Mouse (Mus musculus) stomach, embryonic 16.5 days (tissue): ENCODE results near the gene Cyp4a31. TPM values are rescaled to one million over a fixed set of nuclear protein-coding genes. Genes with fewer than 3 reads are reported as not detected.
"Not testable (repeated sequence)": the region's sequence is repeated elsewhere in the genome, so short reads cannot be mapped to it uniquely, and the experiment has no call there.

Experiments
- ATAC-seq: fragments of 200-750 bp; cut with Nextera tagmentation; 2 replicates; pipeline ENCODE4 v1.8.0; 2017; ENCODE audit warnings: moderate number of reproducible peaks, moderate TSS enrichment; ENCODE audit not compliant: insufficient read depth, low FRiP score
- H3K27ac ChIP-seq: fragments of 300-500 bp; sonication (generic); 2 replicates; pipeline ENCODE4 v1.5.1; 2014; ENCODE audit warnings: low read length
- H3K27me3 ChIP-seq: fragments of 300-500 bp; sonication (generic); 2 replicates; pipeline ENCODE4 v1.6.1; 2014; ENCODE audit warnings: low read length, control low read depth, mixed read lengths; ENCODE audit not compliant: control insufficient read depth, insufficient read depth
- H3K36me3 ChIP-seq: fragments of 300-500 bp; sonication (generic); 2 replicates; pipeline ENCODE4 v1.6.1; 2014; ENCODE audit warnings: low read length; ENCODE audit not compliant: control insufficient read depth, insufficient read depth
- H3K4me1 ChIP-seq: fragments of 300-500 bp; sonication (generic); 2 replicates; pipeline ENCODE4 v1.6.1; 2014; ENCODE audit warnings: low read length, control low read depth, mixed read lengths; ENCODE audit not compliant: control insufficient read depth, insufficient read depth
- H3K4me2 ChIP-seq: fragments of 300-500 bp; sonication (generic); 2 replicates; pipeline ENCODE4 v1.6.1; 2014; ENCODE audit warnings: low read depth, low read length, mixed read lengths
- H3K4me3 ChIP-seq: fragments of 300-500 bp; sonication (generic); replicated peaks from 2 replicates; pipeline ENCODE4 v1.5.1; 2014; ENCODE audit warnings: mild to moderate bottlenecking, low read length
- H3K9ac ChIP-seq: fragments of 300-500 bp; sonication (generic); 2 replicates; pipeline ENCODE4 v1.6.1; 2014; ENCODE audit warnings: low read length
- H3K9me3 ChIP-seq: fragments of 300-500 bp; sonication (generic); replicated peaks from 2 replicates; pipeline ENCODE4 v1.6.1; 2016; ENCODE audit warnings: low read length, control low read depth; ENCODE audit not compliant: control insufficient read depth
- WGBS: fragments of 180-500 bp; shearing (Covaris S2); extraction: QIAGEN DNeasy Blood & Tissue Kit; methylation state at CpG from one replicate; pipeline ENCODE4 v1.1.7; 2014; 5-methylcytosine and 5-hydroxymethylcytosine counted together
- polyA plus RNA-seq: library from polyadenylated mRNA; unstranded; fragments of >200 nt; fragmentation: Nextera tagmentation; extraction: Ambion mirVana; gene quantifications from 2 replicates; pipeline ENCODE4 v1.2.1, GENCODE M21; 2015

Cyp4a31 gene
- polyA plus RNA-seq = not detected in 2 replicates

DNA sequence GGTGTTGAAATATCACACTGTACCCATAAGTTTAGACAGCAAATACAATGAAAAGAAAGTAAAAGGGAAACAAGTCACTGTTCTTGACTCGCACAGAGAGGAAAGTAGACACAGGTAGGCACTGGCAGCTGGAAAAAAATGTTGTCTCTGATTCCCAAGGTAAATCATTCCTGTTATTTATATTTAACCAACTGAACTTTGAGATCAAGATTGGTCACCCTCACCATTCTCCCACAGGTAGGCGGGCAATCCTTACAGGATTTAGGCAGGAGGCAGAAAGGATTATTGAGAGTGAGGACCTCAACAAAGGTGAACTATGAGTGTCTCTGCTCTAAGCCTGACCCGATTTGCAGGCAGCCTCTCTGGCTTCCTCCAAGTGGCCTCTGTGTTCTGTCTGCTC is at the start of gene Cyp4a31:
Gene Cyp4a31, plus strand, starts transcription at position 249 of the 400 bp plus-strand sequence.
- H3K9ac ChIP-seq = no peak within 1 kb of the TSS
- no peak within 1 kb of the TSS for H3K27ac ChIP-seq
- H3K36me3 ChIP-seq = no peaks in the 10 kb centered on the region
- H3K4me3 ChIP-seq = no peak within 1 kb of the TSS
- no peak for ATAC-seq
- no peaks in the 10 kb centered on the region for H3K9me3 ChIP-seq
- WGBS = 71% methylated on average over 3 of the region's 3 CpGs
- no peaks in the 10 kb centered on the region for H3K27me3 ChIP-seq
- no peak within 1 kb of the TSS for H3K4me2 ChIP-seq
- H3K4me1 ChIP-seq = no peaks in the 10 kb centered on the region

DNA sequence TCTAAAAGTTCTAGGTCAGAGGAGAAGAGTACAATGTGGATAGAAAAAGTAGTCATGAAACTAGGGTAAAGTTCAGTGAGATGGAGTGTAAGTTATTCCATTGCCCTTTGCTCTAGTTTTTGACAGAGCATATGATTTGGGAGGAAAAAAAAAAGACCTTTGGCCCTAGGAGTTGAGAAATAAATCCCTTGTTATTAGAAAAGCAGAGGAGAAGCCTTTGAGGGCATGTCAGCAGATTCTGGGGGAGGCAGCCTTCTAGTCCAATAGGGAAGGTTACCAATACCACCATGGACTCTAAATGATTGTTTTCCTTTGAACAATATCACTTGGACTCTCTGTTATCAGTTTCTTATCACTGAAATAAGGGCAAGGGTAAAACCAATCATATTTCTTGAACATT is 49.5 kb upstream of the Cyp4a31 start:
- H3K27me3 ChIP-seq, H3K36me3 ChIP-seq, H3K9ac ChIP-seq, H3K4me3 ChIP-seq, ATAC-seq, H3K9me3 ChIP-seq, H3K4me1 ChIP-seq, H3K27ac ChIP-seq, H3K4me2 ChIP-seq: not testable (repeated sequence)

DNA sequence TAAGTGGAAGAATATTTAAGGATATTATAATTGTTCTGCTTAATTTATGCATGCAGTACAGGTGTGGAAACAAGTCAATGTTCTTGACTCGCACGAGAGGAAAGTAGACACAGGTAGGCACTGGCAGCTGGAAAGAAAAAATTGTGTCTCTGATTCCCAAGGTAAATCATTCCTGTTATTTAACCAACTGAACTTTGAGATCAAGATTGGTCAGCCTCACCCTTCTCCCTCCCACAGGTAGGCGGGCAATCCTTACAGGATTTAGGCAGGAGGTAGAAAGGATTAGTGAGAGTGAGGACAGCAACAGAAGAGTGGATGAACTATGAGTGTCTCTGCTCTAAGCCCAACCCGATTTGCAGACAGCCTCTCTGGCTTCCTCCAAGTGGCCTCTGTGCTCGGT is 45.4 kb upstream of the Cyp4a31 start, which contains the start of gene Cyp4a10:
Gene Cyp4a10, plus strand, starts transcription at position 265 of the 400 bp plus-strand sequence.
- H3K4me3 ChIP-seq, H3K9ac ChIP-seq, H3K9me3 ChIP-seq, H3K27ac ChIP-seq, H3K4me1 ChIP-seq, H3K27me3 ChIP-seq, H3K36me3 ChIP-seq, H3K4me2 ChIP-seq, ATAC-seq: not testable (repeated sequence)
- 76% methylated on average over 5 of the region's 5 CpGs for WGBS

DNA sequence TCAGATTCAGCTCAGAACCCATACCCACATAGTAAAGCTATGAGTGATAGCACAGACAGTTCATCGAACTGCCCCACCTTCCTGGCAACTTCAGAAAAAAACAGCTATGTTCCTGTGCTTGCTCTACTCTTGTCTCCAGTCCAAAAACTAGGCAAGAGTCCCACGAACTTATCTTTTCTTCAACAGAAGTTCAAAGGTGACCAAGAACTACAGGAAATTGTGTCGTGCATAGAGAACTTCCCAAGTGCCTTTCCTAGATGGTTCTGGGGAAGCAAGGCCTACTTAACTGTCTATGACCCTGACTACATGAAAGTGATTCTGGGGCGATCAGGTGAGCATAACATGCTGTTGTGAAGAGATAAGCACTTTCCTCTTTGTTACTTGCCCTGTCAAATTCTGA is 44.0 kb upstream of the Cyp4a31 start:
- Histone ChIP-seq H3K4me1 (no peaks in the 10 kb centered on the region), H3K27ac (no peak overlapping the region), H3K4me3 (no peak overlapping the region), H3K4me2 (no peak overlapping the region), H3K9ac (no peak overlapping the region), H3K36me3 (no peaks in the 10 kb centered on the region), H3K9me3 (no peaks in the 10 kb centered on the region), H3K27me3 (no peaks in the 10 kb centered on the region)
- WGBS = 67% methylated on average over 4 of the region's 4 CpGs
- ATAC-seq = no peak

DNA sequence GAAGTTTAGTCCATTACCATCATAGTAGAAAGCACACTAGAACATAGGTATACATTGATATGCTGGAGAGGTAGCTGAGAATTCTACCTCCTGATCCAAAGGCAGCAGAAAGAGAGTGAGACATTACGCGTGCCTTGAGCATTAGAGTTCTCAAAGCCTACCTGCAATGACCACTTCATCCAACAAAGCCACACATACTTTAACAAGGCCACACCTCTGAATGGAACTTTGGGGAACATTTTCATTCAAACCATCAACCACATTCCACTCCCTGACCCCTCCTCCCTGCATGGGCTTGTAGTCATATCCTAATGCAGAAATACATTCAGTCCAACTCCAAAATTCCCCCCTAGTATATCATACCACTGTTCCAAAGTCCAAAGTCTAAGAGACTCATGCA is 41.7 kb upstream of the Cyp4a31 start:
- Histone ChIP-seq H3K27ac (no peak overlapping the region), H3K4me2 (no peak overlapping the region), H3K4me3 (no peak overlapping the region), H3K9me3 (no peaks in the 10 kb centered on the region), H3K36me3 (no peaks in the 10 kb centered on the region), H3K4me1 (no peaks in the 10 kb centered on the region), H3K9ac (no peak overlapping the region), H3K27me3 (no peaks in the 10 kb centered on the region)
- ATAC-seq = no peak
- WGBS = 88% methylated on average over 2 of the region's 2 CpGs

DNA sequence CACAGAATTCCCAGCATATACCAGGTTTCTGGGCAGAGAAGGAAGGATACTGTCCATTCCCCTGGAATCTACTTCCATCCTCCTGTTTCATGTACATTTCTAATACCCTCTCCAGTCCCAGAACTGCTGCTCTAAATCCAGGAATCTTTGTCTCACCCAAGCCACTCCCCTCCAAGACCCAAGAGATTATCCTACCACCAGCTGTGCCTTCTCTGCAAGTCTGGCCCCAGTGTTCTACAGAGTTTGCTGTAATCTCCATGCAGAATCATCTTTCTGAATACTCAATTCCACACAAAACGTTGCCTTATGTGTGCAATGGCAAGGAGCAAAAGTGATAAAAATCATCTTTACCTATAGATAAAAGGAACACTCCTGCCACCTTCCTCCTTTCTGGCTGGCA is 18.3 kb upstream of the Cyp4a31 start:
- H3K27me3 ChIP-seq = no peaks in the 10 kb centered on the region
- no peak overlapping the region for H3K4me2 ChIP-seq
- no peak overlapping the region for H3K27ac ChIP-seq
- ATAC-seq = no peak
- H3K9ac ChIP-seq = no peak overlapping the region
- H3K9me3 ChIP-seq = no peaks in the 10 kb centered on the region
- 45% methylated on average over 1 of the region's 1 CpGs for WGBS
- no peaks in the 10 kb centered on the region for H3K36me3 ChIP-seq
- no peaks in the 10 kb centered on the region for H3K4me1 ChIP-seq
- no peak overlapping the region for H3K4me3 ChIP-seq

DNA sequence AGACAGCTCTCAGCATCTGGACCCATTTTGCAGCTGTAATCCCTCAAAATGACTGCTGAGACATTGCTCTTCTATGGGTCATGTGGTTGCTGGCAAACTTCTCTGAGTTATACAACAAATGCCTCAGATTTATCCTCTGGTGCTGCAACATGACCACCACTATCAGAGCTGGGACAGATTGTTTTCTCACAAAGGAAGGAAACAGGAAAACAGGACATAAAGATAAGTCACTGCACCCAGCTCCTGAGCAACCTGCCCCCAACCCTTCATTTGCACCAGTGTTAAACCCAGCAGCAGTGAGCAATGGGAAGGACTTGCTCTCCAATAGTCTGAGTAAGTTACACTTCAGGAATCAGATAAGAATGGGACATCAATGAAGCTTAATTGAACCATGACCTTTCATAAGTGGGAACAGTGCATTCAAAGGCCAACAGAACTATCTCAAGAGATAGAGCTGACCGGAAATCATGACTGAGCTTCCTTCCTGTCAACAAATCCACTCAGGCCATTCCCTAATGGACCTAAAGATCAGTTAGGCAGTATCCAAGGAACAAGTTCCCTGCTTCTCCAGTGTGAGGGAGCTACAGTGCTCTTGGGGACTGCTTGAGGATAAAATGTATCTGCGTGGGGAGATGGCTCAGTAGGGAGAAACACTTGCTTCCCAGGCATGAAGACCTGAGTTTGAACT is 17.2 kb upstream of the Cyp4a31 start:
- no peak for ATAC-seq
- H3K9ac ChIP-seq = no peak overlapping the region
- 60% methylated on average over 2 of the region's 2 CpGs for WGBS
- no peaks in the 10 kb centered on the region for H3K4me1 ChIP-seq
- H3K9me3 ChIP-seq = no peaks in the 10 kb centered on the region
- H3K36me3 ChIP-seq = no peaks in the 10 kb centered on the region
- H3K27me3 ChIP-seq = no peaks in the 10 kb centered on the region
- H3K4me3 ChIP-seq = no peak overlapping the region
- H3K4me2 ChIP-seq = no peak overlapping the region
- no peak overlapping the region for H3K27ac ChIP-seq

DNA sequence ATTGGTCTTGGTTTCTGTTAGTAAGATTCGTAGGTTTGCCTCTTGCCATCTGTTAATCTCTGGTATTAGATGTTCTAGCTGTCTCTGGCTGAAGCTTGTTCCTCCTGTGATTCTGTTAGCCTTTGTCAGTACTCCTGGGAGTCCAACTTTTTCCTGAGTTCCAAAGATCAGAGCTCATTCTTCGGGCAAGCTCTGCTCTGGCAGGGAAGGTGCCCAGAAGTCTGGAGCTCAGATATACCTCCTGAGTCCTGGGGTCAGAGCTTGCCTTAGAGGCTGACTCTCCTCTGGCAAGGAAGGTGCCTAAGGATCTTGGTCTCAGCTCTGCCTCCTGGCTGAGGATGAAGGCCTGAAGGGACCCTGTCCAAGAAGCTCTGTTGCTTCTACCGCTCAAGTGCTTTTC is 10.7 kb upstream of the Cyp4a31 start:
- H3K9ac ChIP-seq = no peak overlapping the region
- no peak for ATAC-seq
- no peaks in the 10 kb centered on the region for H3K27me3 ChIP-seq
- H3K36me3 ChIP-seq = no peaks in the 10 kb centered on the region
- no peaks in the 10 kb centered on the region for H3K4me1 ChIP-seq
- no peak overlapping the region for H3K4me3 ChIP-seq
- no peak overlapping the region for H3K27ac ChIP-seq
- WGBS = 83% methylated on average over 3 of the region's 3 CpGs
- no peaks in the 10 kb centered on the region for H3K9me3 ChIP-seq
- H3K4me2 ChIP-seq = no peak overlapping the region

DNA sequence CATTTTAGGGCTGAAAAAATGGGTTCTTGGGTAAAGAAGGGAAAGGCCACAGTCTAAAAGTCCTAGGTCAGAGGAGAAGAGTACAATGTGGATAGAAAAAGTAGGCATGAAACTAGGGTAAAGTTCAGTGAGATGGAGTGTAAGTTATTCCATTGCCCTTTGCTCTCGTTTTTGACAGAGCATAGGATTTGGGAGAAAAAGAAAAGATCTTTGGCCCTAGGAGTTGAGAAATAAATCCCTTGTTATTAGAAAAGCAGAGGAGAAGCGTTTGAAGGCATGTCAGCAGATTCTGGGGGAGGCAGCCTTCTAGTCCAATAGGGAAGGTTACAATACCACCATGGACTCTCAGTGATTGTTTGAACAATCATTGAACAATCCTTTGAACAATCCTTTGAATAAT is 7.9 kb upstream of the Cyp4a31 start:
- Histone ChIP-seq H3K27ac (no peak overlapping the region), H3K9me3 (no peaks in the 10 kb centered on the region), H3K36me3 (no peaks in the 10 kb centered on the region), H3K4me3 (no peak overlapping the region), H3K27me3 (no peaks in the 10 kb centered on the region), H3K4me1 (no peaks in the 10 kb centered on the region), H3K4me2 (no peak overlapping the region), H3K9ac (no peak overlapping the region)
- ATAC-seq = no peak
- 58% methylated on average over 2 of the region's 2 CpGs for WGBS
